Mouse (Mus musculus) adrenal gland, postnatal 10 days (tissue): ENCODE measurements around the gene Scn10a. TPM values are rescaled to one million over a fixed set of nuclear protein-coding genes. Genes with fewer than 3 reads are reported as not detected.

ENCODE experiments used
- DNase-seq: peaks from one replicate; pipeline ENCODE4 v3.0.0; 2021; ENCODE audit warnings: mixed read lengths
- long read RNA-seq, 2 experiments: library from polyadenylated mRNA; stranded (forward); transcript quantifications; one replicate each; pipeline ENCODE4 v2.0.0; 2021
- total RNA-seq, 2 experiments: library from RNA; stranded (reverse); gene quantifications; 2 replicates each; pipeline ENCODE4 v1.2.3; 2021

The Scn10a gene
- total RNA-seq: not detected
- long read RNA-seq, experiment 1: 0 reads
- long read RNA-seq, experiment 2: 0 reads

GRCm38 (mm10) chr9:119719222-119719621, at the start of gene Scn10a:
Scn10a (minus strand) TSS chr9:119719322.
- DNase-seq: no peak

DNA sequence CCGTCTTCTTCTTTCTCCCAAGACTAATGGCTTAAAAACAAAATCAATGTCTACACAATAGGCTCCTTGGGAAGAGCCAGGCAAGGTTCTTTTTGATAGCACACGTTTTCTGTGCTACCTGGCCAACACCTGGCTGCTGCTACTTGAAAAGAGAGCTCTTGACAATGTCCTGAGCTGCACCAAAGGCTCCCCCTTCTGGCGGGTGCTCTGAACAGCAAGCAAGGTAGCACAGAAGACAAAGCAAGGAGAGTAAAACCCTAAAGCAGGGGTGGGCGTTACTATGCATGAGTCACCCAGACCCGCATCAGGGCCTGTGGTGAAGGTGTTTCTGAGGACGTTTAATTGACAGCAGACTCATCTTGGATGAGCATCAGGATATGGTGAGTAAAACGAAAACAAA, 49.5 kb upstream of the Scn10a start:
- peak; percentile 34 for DNase-seq

DNA sequence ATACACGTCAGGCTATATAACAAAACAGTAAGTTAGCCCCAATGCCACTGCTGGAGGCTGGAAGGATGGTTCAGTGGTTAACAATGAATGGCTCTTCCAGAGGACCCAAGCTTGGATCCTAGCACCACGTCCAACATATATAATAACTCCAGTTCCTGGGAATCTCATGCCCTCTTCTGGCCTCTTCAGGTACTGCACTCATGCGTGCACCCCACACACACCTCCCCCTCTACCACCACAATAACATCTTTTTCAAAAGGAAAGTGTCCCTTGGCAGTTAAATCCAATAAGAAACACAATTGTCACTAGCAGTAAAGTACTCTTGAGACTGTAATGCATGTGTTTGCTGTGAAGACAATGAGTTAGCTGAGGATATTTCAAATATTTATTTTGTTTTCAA, 41.1 kb upstream of the Scn10a start:
- DNase-seq: no peak

DNA sequence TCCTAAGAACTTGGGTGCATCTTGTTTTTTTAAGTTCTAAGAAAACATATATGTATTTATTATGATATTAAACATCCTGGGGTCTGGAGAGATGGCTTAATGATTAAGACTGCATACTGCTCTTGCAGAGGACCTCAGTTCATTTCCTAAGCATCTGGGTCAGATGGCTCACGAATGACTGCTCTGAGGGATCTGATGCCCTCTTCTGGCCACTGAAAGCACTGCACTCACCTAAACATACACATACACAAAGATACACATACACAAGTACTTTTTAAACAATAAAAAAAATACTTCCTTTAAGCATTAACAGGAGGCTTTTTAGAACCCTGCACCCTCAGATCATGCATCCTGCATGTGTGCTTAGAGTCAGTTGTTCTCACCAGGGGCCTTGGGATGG, 40.3 kb upstream of the Scn10a start:
- DNase-seq: no peak

GRCm38 (mm10) chr9:119751507-119751906, 32.4 kb upstream of the Scn10a start:
- peak; percentile 11 for DNase-seq

DNA sequence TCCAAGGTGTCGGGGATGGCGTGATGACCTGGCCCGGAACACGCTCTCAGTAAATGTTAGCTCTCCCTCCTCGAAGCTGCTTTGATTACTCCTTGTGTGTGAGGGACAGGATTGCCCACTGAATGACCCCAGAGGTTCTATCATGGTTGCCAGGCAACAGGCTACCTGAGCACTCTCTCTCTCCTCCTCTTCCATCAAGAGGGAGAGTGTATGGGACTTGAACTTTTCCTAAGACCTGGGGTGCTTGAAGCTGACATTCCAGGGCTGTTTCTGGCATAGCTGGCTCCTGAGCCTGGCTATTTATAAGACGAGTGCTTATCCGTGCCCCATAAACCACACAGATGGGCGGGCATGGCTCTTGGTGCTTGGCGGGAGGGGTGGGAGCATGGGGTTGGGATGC, 30.0 kb upstream of the Scn10a start:
- no peak for DNase-seq

DNA sequence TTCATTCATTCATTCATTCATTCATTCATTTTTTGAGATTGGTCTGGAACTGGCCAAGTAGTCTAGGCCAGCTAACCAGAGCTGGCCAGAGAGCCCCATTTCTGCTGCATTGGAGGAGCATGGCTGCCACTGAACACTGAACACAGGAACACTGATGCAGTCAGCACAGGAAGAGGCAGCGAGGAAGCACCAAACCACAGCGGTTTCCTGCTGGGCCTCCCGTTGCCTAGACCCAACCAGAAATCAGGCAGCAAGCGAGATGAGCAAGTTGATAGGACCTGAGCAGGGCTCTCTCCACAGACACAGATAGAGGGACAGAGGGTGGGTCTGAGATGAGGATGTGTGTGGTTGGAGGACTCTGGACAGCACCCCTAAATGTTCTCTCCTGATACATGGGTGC, 24.8 kb upstream of the Scn10a start:
- DNase-seq: no peak

DNA sequence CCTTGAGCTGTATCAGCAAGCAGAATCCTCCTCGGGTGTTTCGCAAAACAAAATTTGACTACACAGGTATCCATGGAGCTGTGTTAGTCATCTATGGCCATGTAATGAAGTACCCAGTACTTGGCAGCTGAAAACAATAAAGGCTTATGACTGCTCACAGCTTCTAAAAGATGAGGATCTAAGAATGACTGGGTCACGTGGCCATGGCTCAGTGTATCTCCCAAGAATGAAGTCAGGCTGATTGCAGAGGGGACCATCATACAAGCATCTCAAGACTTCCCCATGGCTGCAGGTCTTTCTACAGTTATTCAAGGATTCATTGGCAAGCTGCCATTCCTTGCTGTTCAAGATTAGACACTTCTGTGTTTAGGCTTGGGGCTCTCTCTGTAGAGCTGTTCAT, 24.2 kb upstream of the Scn10a start:
- DNase-seq: no peak

- no peak for DNase-seq
These were observed 22.1 kb upstream of the Scn10a start for GRCm38 (mm10) chr9:119741101-119741786.

GRCm38 (mm10) chr9:119728412-119729097, 9.4 kb upstream of the Scn10a start:
- no peak for DNase-seq

GRCm38 (mm10) chr9:119726990-119727389, 7.9 kb upstream of the Scn10a start:
- no peak for DNase-seq

DNA sequence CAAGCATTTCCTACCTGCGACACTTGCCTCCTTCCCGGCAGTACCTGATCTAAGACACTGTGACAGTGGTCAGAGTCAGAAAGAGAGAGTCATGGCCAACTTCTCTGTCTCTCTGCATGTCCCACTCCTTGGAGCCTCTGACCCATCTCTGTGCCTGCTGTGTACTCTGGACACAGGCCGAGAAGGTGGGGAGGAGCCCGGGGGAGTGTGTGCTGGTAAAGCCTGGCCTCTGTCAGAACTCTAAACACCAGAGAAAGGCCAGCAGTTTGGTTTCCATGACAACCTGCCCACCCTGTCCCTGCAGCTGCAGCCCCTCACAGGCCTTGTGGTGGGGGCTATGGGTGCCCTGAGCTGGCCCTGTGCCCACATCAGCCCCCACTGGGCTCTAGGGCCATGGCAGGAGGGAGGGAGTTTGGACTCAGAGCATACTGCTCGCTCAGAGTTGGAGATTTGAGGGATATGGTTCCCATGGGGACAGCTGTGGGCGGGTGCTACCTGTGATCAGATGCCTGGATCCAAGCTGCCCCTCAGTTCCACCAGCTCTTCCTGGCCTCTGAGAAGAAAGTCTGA, 6.3 kb upstream of the Scn10a start:
- DNase-seq: no peak

DNA sequence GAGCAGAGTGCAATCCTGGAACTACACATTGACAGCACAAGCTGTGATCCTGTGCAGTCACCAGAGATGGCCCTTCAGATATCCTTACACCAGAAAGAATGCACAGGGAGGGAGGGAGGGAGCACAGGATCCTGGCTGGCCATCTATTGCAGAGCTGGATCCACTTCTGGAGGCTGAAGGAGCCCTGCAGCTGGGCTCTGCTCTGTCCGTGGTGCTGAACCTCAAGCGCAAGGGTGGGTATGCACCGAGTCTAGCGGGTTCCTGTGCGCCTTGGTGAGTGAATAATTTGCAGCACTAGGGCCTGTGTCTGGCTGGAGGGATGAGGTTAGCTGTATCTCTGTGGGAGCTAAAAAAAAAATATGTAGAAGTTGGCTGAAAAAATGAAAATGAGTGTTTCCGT, 12.4 kb downstream of the Scn10a start:
- DNase-seq: peak; percentile 89

GRCm38 (mm10) chr9:119691505-119691904, 27.6 kb downstream of the Scn10a start:
- no peak for DNase-seq

- DNase-seq: peak; percentile 26
These were observed 28.1 kb downstream of the Scn10a start for GRCm38 (mm10) chr9:119691001-119691400.

DNA sequence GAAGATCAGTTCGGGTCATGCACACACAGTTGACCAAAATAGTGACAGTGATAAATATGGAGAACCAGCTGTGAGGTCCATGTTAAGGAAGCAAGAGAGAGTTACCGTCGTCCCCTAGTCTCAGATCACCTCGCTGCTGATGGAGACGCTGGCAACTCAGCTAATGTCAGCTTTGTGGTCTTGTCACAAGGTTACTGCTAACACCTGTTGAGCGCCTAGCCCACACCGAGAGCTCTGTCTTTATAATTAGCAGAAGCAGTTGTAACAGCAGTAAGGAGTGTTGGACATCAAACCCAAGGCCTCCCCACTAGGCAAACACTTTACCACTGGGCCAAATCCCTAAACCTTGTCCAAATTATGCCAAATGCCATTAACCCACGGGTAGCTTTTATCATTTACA, 31.2 kb downstream of the Scn10a start:
- no peak for DNase-seq

GRCm38 (mm10) chr9:119686187-119686586, 32.9 kb downstream of the Scn10a start:
- DNase-seq: no peak

DNA sequence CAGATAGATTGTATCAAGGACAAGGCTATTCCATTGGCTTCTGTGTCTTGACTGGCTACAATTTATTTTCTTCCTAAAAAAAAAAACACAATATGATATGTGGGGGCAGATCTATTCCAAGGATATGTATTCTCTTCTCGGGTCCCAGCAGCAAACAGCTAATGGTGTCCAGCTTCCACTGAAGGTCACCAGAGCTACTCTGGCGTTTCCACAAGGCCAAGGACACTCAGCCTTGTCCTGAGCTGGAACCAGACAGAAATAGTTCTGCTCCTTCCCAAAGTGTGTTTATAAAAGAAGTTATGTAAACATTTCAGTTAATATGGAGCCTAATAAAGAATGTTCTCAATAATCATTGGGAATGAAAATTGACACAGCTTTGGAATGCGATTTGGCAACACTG, 38.2 kb downstream of the Scn10a start:
- DNase-seq: peak; percentile 18

DNA sequence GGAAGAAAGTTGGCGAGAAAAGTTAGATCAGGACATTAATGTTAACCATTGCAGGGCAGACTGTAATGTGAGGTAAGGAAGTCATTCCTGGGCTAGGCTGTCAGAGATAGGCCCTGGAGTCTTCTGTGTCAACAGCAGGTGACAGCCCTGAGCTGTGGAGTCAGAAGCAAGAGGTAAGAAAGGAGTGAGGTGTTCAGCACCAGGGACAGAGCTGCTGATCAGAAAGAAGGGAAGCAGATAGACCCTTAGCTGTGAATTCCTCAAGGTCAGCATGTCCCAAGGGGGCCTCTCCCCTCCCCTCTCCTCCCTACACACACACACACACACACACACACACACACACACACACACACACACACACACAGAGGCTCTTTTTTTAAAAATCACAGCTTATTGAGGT, 55.0 kb downstream of the Scn10a start:
- peak; percentile 9 for DNase-seq

DNA sequence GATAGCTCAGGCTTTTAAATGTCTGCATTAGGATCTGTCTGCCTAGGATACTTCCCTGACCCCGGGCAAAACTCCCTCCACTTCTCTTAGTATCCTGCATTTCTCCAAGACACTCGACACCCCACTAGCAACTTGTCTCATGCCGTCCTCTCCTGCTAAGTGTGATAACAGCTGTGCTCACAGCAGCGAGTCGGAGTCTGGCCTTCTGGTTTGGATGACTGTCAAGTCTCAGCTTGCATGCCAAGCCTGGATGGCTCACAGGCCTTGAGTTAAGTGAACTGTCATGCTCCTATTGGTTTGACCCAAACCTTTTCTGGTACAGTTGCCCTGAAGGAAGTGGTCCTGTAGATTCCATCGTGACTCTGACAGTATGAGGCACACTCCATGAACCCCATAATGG, 63.0 kb downstream of the Scn10a start:
- peak; percentile 43 for DNase-seq

DNA sequence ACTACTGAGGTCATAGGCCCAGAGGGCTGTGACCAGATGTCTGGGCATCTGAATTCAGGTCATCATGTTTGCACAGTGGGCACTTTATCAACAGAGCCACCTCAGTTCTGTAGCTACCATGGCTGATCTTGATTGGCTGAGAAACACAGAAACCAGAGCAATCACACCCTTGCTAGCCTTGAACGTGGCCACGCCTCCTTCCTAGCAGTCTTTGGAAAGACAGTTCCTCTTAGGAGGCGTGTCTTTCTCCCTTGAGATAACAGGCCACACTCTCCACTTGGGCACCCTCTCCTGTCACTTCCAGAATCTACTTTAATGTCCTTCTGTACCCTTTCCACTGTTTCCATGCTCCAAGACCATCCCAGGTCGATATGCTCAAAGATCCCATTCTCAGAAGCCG, 65.4 kb downstream of the Scn10a start:
- no peak for DNase-seq

DNA sequence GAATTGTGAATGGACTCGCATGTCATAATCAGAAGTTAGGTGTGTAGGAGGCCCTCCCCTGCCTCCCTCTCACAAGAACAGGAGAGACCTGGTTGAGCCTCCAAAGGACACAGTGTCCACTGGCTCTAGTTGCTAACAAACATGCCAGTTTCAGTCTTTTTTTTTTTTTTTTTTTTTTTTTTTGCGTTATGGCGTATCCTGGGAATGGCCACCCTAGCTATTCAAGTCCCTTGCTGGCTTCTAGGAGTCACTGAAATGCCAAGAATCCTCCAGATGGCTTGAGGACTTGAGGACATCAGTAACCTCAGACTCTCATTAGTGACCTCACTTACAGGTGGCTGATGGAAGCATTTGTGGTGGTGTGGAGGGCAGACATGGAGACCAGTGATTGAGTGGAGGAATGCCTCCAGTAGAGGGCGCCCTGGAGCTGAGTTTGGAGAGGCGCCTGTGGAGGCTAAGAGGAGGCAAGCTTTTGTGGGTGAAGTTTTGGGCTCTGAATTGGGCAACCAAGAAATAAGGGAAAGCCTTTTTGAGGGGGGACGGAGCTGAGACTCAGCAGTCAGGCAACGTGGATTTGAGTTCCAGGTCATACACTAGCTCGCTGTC, 72.1 kb downstream of the Scn10a start:
- DNase-seq: peak; percentile 83

DNA sequence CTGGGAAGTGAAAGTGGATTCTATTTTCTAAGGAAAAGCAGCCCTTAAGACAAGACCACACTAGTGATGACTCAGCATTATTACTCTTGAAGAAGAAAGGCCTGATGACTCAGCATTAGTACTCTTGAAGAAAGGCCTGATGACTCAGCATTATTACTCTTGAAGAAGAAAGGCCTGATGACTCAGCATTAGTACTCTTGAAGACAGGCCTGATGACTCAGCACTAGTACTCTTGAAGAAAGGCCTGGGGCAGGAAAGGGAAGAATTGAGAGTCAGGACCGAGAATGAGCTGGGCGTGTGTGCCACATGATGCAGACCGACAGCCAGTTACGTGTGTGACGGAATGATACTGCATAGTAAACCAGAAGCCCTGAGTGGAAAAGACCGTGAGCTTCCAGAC, 77.1 kb downstream of the Scn10a start:
- no peak for DNase-seq
